Mouse (Mus musculus) right cerebral cortex, postnatal 4 days (tissue): ENCODE results near the gene Rrn3.
"Not testable (repeated sequence)": the region's sequence is repeated elsewhere in the genome, so short reads cannot be mapped to it uniquely, and the experiment has no call there.

ENCODE experiments used
- DNase-seq: peaks from one replicate; pipeline ENCODE4 v3.0.0-alpha.2; 2022

Gene Rrn3

GRCm38 (mm10) chr16:13793441-13793840, 12.9 kb downstream of the Rrn3 start:
- not testable (repeated sequence) for DNase-seq

- DNase-seq: no peak
These were observed 16.3 kb downstream of the Rrn3 start for GRCm38 (mm10) chr16:13796746-13797175.

- DNase-seq: no peak
These were observed 20.7 kb downstream of the Rrn3 start for GRCm38 (mm10) chr16:13801231-13801630.

GRCm38 (mm10) chr16:13804666-13805065, 24.2 kb downstream of the Rrn3 start:
- DNase-seq: no peak

DNA sequence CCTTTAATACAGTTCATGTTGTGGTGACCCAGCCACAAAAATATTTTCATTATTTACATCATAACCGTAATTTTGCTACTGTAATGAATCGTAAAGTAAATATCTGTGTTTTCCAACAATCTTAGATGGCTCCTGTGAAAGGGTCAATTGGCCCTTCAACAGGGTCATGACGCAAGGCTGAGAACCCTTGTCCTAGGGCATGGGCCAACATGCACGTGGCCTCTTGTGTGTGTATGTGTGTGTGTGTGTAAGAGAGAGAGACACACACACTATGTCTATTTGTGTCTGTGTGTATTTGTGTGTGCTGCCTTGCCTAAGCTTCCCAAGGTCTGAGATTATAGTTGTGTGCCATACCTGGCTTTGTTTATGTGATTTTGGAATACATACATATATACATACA, 27.1 kb downstream of the Rrn3 start:
- DNase-seq: no peak

DNA sequence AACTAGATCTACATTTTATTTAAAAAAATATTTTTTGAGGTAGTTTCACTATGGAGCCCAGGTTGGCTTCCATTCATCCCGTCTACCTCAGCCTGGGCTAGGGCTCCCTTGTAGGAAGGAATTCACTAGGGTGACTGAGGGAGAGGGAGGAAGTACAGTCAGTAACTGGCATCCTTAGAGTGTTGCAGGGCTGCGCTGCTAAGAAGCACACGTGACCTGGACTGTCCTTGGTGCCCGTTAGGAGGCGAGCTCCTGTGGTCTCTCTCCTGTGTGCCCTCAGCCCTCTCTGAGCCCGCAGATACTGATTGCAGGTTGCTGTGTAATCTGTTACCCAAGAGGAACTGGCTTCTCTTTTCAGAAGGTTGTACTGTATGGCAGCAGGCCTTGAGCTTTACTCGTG, 27.9 kb downstream of the Rrn3 start:
- DNase-seq: no peak

- no peak for DNase-seq
These were observed 31.6 kb downstream of the Rrn3 start for GRCm38 (mm10) chr16:13812152-13812551.

- no peak for DNase-seq
These were observed 32.7 kb downstream of the Rrn3 start for GRCm38 (mm10) chr16:13813200-13813599.

GRCm38 (mm10) chr16:13818560-13819393, 38.3 kb downstream of the Rrn3 start, which contains the start of gene Ntan1:
Gene Ntan1 (plus strand): TSS chr16:13818845.
- peak; percentile 94 for DNase-seq

GRCm38 (mm10) chr16:13819394-13819743, 38.9 kb downstream of the Rrn3 start:
- no peak for DNase-seq

GRCm38 (mm10) chr16:13819806-13820500, 39.4 kb downstream of the Rrn3 start:
- DNase-seq: no peak

GRCm38 (mm10) chr16:13820771-13821170, 40.3 kb downstream of the Rrn3 start:
- DNase-seq: no peak

- DNase-seq: no peak
These were observed 45.4 kb downstream of the Rrn3 start for GRCm38 (mm10) chr16:13825781-13826490.

- DNase-seq: no peak
These were observed 46.0 kb downstream of the Rrn3 start for GRCm38 (mm10) chr16:13826511-13826910.

GRCm38 (mm10) chr16:13830444-13830843, 49.9 kb downstream of the Rrn3 start:
- no peak for DNase-seq

DNA sequence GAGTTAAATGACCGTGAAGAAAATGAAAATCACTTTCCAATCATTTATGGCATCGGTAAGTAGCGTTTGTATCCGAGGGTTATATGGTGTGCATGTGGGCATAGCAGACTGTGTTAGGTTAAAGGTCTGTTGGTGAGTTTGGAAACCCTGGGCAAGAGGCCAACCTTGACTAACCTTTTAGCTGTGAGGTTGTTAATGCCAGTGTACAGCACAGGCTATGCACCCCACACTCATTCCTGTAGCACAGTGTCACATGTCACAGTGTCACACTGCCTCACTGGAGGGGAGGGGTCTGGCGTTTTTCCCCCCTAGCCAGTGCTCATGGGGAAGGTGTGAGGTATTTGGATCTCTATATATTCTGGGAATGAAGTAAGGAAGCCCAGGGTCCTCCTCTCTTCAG, 51.1 kb downstream of the Rrn3 start:
- no peak for DNase-seq

- DNase-seq: no peak
These were observed 53.9 kb downstream of the Rrn3 start for GRCm38 (mm10) chr16:13834382-13834781.

- no peak for DNase-seq
These were observed 59.5 kb downstream of the Rrn3 start for GRCm38 (mm10) chr16:13840056-13840455.

GRCm38 (mm10) chr16:13840956-13841355, 60.4 kb downstream of the Rrn3 start:
- DNase-seq: no peak

DNA sequence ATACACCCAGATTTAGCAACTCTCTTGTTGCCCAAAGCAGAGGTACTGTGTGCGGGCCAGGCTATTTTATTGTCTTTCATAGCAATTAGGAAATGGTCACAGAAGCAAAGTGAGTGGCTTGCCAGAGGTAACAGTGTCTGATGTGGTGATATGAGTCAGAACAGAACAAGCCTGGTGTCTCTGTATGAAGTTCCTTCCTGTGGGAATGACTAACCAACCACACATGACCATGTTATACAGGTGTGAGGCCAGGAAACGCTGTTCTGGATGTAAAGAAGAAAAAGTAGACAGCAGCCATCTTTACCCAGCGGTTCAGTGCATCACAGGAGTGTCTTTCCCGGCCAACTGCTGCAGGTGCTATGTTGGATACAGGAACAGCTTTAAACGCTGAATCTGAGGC, 64.5 kb downstream of the Rrn3 start:
- DNase-seq: no peak

DNA sequence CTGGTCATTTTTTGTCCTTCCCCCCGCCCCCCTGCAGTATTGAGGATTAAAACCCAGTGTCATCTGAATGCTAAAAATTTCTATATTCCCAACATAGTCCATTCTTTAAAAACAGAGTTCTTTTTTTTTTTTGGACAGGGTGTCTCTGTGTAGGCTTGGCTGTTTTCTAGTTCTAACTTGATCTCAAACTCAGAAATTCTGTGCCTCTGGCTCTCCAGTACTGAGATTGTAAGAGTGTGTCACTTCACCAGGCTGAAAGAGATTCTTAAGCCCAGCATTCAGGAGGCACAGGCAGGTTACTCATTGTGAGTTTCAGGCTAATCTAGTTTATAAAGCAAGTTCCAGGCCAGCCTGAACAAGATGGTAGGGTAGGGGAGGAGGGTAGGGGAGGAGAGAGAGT, 66.2 kb downstream of the Rrn3 start:
- no peak for DNase-seq

GRCm38 (mm10) chr16:13848310-13848709, 67.8 kb downstream of the Rrn3 start:
- DNase-seq: no peak

DNA sequence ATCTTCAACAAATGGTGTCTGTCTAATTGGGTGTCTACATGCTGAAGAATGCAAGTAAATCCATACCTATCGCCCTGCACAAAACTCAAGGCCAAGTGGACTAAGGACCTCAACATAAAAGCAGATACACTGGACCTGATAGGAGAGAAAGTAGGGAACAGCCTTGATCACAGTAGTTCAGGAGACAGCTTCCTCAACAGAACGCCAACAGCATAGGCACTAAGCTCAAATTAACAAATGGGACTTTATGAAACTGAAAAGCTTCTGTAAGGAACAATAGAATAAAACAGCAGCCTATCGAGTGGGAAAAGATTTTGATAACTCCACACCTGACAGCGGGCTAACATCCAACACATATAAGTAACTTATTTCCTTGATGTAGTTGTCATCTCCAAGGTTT, 70.9 kb downstream of the Rrn3 start:
- DNase-seq: no peak

DNA sequence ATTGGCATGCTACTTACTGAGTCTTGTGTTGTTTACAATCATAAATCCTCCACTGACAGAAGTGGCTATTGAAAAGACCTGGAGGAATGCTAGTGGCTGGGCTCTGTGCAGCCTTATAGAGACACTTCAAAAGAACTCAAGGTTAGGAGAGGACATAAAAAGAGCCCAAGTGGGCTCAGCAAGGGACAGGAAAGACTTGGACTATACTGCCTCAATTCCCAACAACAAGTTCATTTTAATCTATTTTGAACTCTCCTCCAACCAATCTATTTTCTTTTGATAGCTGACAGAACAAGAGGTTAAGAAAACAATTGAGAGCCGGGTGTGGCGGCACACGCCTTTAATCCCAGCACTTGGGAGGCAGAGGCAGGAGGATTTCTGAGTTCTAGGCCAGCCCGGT, 73.4 kb downstream of the Rrn3 start:
- no peak for DNase-seq
